Mouse (Mus musculus) adrenal gland, adult 2 months (tissue): Measurements from ENCODE around the gene Iqcb1. TPM values are rescaled to one million over a fixed set of nuclear protein-coding genes. Genes with fewer than 3 reads are reported as not detected.
A peak's percentile ranks its signal among the peaks of the same experiment; 100 is the strongest.
"Not testable (repeated sequence)": the region's sequence is repeated elsewhere in the genome, so short reads cannot be mapped to it uniquely, and the experiment has no call there.

ENCODE experiments used
- DNase-seq: peaks from one replicate; pipeline ENCODE4 v3.0.0; 2021
- long read RNA-seq: library from polyadenylated mRNA; stranded (forward); transcript quantifications from one replicate; pipeline ENCODE4 v2.0.0, GENCODE M21; 2021
- polyA plus RNA-seq: library from polyadenylated mRNA; depleted of rRNA; stranded (reverse); fragments of >200 nt; gene quantifications from 2 replicates; pipeline ENCODE4 v1.2.3, GENCODE M21; 2012; rRNA removed
- total RNA-seq, 2 experiments: library from RNA; stranded (reverse); gene quantifications; 2 replicates each; pipeline ENCODE4 v1.2.3; 2021

Iqcb1 gene
- total RNA-seq, result 10 to 100 TPM; 13.8 to 18.2 TPM
- 0.26 and 1.1 TPM in 2 replicates for polyA plus RNA-seq
- long read RNA-seq, partial matches to known transcripts, result 0 of 8 reads
- long read RNA-seq, other reads (novel, unspliced or antisense), result 6 of 8 reads

DNA sequence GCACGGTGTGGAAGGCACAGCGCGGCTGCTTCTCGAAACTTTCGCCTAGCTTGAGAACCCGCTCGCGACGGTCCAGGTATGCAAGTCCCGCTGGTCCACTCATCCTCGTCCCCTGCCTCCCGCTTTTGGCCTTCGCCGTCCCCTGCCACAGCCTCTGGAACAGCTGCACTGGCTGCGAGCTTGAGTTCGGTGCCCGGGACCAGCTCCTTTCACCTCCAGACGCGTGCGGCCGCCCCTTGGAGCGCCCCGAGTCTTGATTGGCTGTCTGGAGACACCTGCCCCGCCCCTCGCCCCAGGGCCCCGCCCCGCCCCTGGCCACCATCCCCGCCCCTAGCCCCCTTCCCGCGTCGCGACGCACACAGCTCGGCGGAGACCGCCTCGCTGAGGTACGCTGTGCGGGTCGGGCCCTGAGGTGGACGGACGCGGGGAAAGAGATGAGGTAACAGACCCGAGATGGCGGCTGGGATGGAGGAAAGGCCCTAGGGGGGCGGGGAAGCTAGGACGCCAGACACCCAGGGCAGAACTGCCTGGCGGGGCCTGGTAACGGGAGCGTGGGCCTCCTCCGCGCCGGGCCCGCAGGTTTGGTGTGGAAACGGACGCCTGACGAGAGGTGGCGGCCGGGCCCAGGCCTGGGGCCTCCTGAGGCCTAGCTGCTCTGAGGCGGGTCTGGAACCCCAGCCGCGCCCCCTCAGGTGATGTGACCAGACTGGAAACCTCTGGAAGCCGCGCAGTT is at the start of gene Iqcb1:
Gene Iqcb1, plus strand, starts transcription at position 332 of the 733 bp plus-strand sequence.
- peak; percentile 93 for DNase-seq

DNA sequence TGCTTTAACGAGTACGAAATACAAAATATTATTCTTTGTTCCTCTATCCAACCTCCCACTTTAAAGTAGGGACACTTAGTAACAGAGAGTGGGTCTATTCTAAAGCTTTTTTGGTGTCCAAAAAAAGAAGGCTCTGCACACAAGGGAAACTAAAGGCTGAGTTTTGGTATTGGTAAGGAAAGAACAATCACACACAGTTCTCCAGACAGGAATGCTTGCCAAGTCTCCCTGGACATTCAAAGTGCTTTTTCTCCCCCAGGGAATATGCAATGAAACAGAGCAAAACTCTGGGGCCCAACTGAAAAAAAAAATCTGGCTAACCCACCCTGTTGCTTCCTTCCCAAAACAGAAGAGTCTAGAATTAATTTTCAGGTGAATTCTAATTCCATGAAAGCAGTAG is 44.0 kb upstream of the Iqcb1 start:
- no peak for DNase-seq

DNA sequence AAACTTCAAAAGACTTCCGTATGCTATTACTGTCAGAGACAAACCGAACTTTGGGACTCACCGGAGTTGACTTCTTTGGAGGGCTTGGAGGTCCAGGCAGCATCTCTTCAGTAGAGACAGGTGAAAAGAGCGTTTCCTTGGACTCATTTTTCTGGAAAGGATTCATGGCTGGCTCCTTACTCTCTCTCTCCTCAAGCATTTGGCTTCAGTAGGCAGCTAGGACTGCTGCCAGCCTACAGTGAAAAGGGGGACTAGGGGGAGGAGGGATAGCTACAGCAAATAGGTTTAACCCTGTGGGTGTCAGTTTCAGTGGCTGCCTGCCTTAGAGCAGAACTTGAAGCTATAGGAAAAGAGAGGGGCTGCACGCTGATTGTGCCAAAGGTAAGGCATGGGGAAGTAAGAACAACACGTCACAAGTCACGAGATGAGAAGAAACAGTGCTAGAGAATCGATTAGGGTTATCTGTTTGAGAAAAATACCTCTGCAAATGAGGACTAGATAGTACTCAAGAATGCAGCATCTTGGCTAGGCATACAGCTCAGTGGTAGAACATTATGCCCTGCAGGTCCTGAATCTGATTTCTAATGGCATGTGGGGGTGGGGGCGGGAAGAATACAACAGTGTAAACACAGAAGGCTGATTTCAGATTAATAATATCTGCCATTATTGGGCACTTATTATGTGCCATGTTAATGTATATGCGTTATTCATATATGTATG is 43.4 kb upstream of the Iqcb1 start, which contains the start of gene Slc15a2:
Gene Slc15a2, minus strand, starts transcription at position 369 of the 720 bp plus-strand sequence.
- no peak for DNase-seq

DNA sequence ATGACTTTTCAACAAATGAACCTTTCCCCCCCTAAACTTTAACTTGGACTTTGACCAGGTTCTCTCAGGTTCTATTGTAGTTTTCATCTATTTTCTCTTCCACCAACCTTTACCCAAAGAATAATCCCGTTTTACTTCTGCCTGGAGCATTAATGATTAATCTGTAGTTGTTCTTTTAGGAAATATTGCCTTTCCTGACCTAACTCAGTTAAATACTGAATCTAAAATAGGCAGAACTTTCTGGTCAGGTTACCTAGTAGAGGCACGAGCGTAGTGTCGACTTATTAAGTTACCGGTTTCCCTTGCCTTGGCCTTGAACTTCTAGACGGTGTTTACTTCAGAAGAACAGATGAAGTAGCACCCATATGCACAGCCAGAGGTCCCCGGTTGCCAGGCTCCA is 41.7 kb upstream of the Iqcb1 start:
- DNase-seq, result no peak

DNA sequence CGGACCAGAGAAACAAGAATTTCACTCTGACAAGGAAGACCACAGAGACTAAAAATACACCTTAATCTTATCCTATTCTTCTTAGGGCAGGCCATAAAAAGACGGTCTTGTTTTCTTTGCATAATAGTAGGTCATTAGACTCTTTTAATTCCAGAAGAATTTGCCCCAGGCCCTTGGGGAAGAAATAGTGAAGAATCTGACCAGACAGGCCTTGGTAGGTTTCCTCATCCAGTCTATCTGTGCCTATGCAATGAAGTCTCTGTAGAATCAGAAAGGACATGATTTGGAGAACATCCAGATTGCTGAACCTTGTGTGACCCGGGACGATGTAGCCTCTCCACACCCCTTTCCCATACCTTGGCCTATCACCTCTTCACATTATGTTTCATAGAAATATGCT is 38.0 kb upstream of the Iqcb1 start:
- no peak for DNase-seq

DNA sequence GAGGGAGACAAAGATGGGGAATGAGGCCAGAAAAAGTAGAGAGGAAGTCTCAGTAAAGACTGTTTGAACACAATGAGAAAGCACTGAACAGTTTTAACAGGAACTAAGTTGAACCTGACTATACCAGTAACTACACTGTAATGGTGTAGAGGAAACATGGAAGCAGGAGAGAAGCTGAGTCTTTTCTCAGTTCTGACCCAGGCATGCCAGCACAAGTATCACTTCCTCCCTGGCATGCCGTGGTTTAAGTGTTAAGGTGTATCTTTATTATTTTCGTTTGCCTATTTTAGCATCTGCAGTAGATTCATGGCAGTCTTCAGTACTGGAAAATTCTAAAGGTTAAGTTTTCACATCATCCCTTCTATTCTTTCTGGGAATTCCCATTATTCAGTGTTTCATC is 33.2 kb upstream of the Iqcb1 start:
- DNase-seq, result no peak

DNA sequence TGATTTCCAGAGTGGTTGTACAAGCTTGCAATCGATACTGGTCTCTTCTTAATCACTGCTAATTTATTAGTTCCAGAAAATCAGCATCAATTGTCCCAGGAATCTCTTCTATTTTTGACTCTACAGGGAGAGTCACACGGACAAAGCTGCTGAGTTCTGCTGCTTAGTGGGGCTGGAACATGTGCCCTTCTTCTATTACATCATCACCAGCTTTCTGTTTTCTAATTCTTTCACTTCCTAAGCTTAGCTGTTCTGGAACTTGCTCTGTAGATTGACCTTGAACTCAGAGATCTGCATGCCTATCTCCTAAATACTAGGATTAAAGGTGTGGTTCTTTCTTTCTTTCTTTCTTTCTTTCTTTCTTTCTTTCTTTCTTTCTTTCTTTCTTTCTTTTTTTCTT is 29.9 kb upstream of the Iqcb1 start:
- no peak for DNase-seq

DNA sequence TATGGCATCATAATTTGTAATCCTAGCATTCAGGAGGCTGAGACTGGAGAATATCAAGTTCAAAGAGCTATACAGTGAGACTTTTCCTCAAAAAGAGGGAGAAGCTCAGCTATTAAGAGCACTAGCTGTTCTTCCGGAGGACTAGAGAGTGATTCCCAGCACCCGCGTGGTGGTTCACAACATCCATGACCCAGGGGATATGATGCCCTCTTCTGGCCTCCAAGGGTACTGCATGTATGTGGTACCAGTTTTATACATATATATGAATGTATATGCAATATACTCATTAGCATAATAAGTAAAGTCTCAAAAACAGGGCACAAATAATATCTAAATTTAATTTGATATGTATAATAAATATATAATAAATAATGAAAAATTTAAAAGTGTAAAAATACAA is 25.8 kb upstream of the Iqcb1 start:
- no peak for DNase-seq

DNA sequence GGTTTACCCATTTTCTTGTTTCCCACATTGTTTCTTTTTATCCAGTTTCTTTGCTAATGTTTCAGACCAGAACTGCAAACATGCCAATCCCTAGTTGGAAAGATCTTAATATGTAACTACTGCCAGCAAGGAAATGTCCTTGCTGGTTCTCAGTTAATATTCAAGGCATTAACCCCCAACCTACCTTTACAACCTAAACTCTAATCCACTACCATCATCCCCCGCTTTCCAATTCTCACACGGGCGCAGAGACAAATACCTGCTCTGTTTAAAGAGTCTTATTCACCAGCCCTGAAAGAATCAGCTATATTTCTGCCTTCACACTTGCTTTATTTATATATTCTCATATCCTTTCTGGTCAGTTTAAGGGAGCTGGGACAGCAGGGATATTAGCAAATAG is 19.6 kb upstream of the Iqcb1 start:
- DNase-seq, result no peak

DNA sequence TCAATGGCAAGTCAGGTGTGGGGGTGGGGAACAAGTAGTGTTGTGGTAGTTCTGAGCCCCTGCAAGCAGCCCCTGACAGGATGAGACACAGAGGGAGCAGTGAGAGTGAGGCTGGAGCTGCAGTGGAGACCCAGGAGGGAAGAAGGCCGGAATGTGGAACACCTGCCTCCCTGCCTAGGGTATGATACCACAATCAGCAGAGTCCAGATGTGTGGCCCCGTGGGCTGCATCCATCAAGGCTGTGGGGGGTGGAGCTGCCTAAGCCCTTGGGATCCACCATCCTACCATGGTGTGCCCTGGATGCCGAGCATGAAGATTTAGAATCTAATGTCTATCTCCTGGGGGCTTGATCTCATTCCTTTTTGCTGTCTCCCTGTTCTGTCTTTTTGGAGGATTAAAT is 14.5 kb upstream of the Iqcb1 start:
- DNase-seq, result no peak

DNA sequence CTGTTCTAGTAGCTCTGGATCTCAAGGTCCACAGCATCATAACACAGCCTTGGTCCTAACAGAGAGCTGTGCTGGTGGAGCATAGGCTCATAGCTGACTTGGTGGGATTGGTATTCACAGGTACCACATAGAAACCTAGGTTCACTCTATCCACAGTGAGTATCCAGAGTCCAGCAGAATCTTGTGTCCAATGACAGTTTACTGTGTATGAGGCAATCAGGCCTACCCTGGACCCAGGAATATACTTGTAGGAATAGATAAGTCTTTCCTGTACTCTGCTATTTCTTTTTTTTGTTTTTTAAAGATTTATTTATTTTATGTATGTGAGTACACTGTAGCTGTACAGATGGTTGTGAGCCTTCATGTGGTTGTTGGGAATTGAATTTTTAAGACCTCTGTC is 11.3 kb upstream of the Iqcb1 start:
- DNase-seq, result no peak

DNA sequence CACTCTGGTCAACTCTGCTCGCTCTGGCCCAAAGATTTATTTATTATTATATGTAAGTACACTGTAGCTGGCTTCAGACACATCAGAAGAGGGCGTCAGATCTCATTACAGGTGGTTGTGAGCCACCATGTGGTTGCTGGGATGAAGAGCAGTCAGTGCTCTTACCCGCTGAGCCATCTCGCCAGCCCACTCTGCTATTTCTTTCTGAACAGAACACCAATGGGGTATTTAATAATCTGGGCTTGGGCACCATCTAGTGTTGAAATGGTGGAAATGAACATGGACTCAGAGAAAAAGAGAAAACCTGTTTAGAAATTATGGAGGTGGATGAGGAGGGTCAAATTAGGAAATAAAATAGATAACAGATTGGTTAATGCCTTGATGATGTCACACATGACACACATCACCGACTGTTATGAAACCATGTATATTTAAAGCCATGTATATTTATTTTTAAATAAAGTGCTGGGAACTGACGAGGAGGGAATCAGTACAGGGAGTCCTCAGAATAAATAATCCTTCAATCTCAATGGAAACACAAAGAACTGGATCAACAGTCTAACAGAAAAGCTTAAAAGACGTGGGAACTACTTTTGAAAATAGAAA is 10.8 kb upstream of the Iqcb1 start:
- peak; percentile 72 for DNase-seq

DNA sequence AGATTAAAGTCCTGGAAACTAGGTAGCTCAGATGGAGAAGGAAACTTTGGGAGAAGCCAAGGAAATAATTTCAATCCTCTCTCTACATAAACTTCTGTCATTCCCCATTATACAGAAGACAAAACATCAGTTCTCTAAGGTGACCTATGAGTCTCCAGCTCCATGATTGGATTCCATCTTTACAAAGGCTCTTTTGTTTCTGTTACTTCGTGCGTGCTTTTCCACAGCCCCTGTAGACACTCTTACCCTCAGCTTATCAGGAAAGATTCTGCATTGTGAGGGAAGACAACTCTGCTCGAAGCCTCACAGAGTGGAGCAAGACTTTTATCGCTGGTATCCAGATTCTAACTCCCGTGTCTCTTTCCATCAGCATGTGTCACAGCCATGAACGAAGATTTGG is 8.2 kb upstream of the Iqcb1 start:
- DNase-seq, result no peak

DNA sequence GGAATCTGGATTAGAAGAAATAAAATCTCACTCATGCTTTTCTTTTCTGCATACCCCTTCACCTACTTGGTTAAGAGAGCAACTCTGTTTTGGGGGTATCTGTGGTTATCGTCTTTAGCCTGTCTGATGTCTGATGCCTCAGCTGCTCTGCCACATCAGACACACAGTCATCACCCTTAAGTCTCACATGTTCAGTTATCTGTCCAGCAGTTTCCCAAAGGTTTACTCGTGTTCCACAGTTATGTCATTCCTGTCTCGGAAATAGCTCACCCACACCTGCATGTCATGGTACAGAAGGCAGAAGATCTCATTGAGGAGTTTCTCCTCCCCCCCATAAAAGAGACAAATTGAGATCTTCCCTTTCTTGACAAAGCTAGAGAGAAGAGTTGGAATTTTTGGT is 7.4 kb upstream of the Iqcb1 start:
- DNase-seq, result no peak

DNA sequence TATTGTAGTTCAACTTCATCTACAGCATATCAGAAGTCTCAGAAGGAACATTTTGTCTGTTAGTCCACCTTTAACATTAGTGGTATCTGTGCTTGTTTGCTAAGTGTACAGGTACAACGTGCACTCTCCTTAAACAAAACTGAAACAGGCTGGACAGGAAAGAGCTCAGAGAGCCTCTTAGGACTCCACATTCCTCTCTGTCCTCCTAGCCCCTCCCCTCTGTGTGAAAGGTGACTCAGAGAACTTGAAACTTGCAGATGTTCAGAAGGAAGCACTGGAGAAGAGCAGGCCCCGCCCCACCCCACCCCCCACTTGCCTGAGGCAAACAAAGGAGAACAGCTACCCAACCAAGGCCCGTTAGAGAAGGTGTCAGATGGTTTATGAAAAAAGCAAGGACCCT is 6.7 kb upstream of the Iqcb1 start:
- DNase-seq, result peak; percentile 8

DNA sequence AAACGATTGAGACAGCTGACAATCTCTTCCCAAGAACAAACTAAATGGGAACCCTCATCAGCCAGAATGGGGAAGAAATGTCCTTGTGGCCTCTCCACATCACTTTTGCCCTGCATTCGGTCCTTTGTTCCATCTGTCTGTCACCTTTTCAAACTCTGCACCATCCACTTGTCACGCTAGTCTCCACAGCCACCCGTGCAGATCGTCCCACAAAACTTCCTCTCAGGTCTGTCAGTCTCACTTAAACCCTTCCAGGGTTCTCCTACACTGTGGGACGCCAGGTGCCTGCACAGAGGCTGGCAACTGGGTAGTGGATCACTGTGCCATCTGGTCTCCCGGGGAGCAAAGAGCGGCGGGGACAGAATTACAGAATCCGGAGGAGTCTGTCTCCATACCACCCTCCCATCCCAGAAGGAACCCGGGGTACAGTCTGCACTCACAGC is 553 bp upstream of the Iqcb1 start:
- no peak for DNase-seq

DNA sequence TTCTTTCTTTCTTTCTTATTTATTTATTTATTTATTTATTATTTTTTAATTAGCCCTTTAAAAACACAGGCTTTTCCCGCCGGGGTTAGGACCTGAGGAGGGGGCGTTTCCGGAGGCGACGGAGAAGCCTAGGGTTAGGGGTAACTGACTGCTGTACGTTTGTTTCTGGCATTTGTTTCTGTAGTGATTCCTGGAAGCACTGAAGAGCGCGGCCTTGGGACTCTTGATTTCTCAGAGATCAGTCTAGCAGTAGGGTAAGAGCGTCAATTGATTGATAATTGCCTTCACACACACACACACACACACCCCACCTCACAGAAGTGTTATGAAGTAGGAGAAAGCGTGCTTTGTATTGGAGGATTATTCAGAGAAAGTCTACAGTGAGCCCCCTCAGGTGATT is 635 bp downstream of the Iqcb1 start:
- DNase-seq, result no peak

DNA sequence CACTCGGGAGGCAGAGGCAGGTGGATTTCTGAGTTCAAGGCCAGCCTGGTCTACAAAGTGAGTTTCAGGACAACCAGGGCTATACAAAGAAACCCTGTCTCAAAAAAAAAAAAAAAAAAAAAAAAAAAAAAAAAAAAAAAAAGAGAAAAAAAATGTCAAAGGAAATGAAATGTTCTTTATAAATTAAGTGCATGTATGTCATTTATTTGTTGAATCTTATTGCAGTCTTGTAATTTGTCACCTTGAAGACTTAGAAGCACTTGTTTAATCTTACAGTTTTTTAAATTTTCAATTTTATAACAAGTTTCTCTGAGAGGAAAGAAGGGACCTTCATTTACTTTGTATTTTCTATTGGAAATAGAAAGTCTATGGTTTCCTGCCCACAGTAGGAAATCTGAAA is 18.7 kb downstream of the Iqcb1 start:
- not testable (repeated sequence) for DNase-seq

DNA sequence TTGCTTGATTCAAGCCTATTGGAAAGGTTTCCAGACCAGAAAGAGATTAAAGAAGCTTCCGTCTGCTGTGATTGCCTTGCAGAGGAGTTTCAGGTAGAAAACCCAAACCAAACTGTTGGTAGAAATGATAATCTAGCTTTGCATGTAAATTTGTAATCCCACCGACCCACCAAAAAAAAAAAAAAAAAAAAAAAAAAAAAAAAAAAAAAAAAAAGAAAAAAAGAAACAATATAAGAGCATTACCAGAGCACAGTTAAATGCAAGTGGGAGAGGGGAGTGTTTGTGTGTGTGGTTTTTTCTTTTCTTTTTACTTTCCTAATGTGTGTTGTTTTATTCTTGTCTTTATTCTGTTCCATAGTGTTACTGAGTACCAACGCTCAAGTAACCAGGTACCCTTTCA is 23.0 kb downstream of the Iqcb1 start:
- DNase-seq, result no peak

DNA sequence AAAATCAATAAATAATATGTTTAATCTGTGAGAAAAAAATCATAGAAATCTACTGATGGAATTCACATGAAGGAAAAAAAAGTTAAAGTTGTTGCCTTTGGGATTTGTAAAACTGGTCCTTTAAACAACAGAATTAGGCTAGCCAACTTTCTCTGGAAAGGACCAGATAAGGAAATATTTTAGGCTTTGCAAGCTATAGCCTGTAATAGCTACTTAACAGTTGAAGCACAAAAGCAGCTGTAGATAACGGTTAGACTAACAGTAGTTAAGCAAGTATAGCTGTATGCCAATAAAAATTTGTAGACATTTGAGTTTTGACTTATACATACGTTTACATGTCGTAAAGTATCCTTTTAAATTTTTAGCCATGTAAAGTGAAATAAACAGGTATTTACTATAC is 35.4 kb downstream of the Iqcb1 start:
- DNase-seq, result no peak

DNA sequence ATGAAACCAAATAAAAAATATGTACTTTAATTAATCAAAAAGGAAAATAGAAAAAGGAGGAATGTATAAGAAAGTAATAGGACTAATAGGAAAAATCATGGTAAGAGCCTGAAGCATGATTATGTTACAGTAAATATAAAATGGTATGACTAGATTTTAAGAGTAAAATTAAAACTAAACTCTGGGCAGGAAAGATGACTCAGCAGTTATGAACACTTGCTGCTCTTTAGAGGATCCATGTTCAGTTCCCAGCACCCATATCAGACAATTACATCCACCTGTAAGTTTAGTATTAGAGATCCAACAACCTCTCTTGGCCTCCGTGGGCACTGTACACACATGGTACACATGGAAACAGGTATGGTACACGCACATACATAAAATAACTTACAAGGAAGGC is 41.3 kb downstream of the Iqcb1 start:
- no peak for DNase-seq

DNA sequence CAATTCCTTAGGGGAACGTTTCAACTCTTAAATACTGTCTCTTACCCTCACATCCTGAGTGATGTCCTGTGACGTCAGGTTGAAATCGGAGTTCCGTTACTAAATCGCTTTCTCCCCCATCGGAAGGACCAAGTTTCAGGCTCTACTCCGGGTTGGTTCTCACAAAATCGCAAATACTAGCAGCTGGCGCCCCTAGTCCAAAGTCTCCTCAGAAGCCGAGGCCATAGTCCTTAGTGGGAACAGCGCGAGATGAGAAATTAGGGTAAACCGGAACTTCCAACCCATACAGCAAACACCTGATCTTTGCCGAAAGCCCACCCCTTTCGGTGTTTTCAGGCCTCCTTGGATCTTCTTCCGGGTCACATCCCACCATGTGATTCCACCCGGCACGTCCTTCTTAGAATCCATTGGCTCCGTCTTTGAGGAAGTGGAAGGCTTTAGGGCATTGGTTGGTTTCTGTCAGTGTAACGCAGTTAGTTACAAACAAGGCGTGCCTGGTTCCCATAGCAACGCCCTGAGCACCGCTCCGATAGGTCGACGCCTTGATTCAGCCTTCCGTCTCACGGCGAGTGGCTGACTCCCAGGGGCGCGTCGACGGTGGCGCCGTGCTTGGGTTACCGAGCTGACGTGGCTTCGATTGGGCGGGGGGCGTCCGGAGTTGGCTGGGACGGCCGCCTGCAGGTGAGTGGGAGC is 46.5 kb downstream of the Iqcb1 start, which contains the start of the genes Eaf2 and Golgb1:
Gene Eaf2, minus strand, starts transcription at position 421 of the 693 bp plus-strand sequence.
Gene Golgb1, plus strand, starts transcription at position 558 of the 693 bp plus-strand sequence.
- DNase-seq, result peak; percentile 96
